Mouse (Mus musculus): ENCODE results near the gene Vmn1r46. TPM values are rescaled to one million over a fixed set of nuclear protein-coding genes. Genes with fewer than 3 reads are reported as not detected.
"Not testable (repeated sequence)": the region's sequence is repeated elsewhere in the genome, so short reads cannot be mapped to it uniquely, and the experiment has no call there.

Vmn1r46 gene
- total RNA-seq (2022) = not detected

GRCm38 (mm10) chr6:89969013-89969412 lies at the start of gene Vmn1r46:
TSS of gene Vmn1r46 (plus strand) at chr6:89969313.
- DNase-seq (ENCODE audit: low spot score in 2 of 2) = no peak

GRCm38 (mm10) chr6:89940498-89940897 lies 28.6 kb upstream of the Vmn1r46 start, which contains the start of gene Vmn1r45:
TSS of gene Vmn1r45 (minus strand) at chr6:89940598.
- DNase-seq (ENCODE audit: low spot score in 2 of 2) = not testable (repeated sequence)

GRCm38 (mm10) chr6:89940926-89941325 lies 28.2 kb upstream of the Vmn1r46 start:
- no peak for DNase-seq (ENCODE audit: low spot score in 2 of 2)

- no peak for DNase-seq (ENCODE audit: low spot score in 2 of 2)
These were observed 15.6 kb upstream of the Vmn1r46 start for GRCm38 (mm10) chr6:89953556-89953955.

- DNase-seq (ENCODE audit: low spot score in 2 of 2) = no peak
These were observed 2.8 kb upstream of the Vmn1r46 start for GRCm38 (mm10) chr6:89966341-89966740.

- no peak for DNase-seq (ENCODE audit: low spot score in 2 of 2)
These were observed 16.9 kb downstream of the Vmn1r46 start for GRCm38 (mm10) chr6:89985989-89986388.

- not testable (repeated sequence) for DNase-seq (ENCODE audit: low spot score in 2 of 2)
These were observed 46.7 kb downstream of the Vmn1r46 start, which contains the start of gene Vmn1r47 for GRCm38 (mm10) chr6:90015847-90016246. TSS of gene Vmn1r47 (plus strand) at chr6:90016147.

Other genes starting within 250 kb of the Vmn1r46 start
- not detected for gene Vmn1r41, start 228.5 kb upstream of the Vmn1r46 start, total RNA-seq (2022)
- not detected for gene Vmn1r42, start 92.9 kb upstream of the Vmn1r46 start, total RNA-seq (2022)
- not detected for gene Vmn1r43, start 92.9 kb upstream of the Vmn1r46 start, total RNA-seq (2022)
- not detected for gene Vmn1r44, start 85.7 kb upstream of the Vmn1r46 start, total RNA-seq (2022)
- gene Vmn1r45, start 28.7 kb upstream of the Vmn1r46 start, total RNA-seq (2022) = not detected
- under 1 TPM in 1 of 4 experiments, not detected in 3; 0.04 TPM for gene Vmn1r47, start 46.8 kb downstream of the Vmn1r46 start, total RNA-seq (2022)
- gene Vmn1r48, start 67.5 kb downstream of the Vmn1r46 start, total RNA-seq (2022) = not detected
- gene Vmn1r49, start 109.2 kb downstream of the Vmn1r46 start, total RNA-seq (2022) = not detected
- gene Vmn1r50, start 132.1 kb downstream of the Vmn1r46 start, total RNA-seq (2022) = not detected
- gene Vmn1r51, start 153.3 kb downstream of the Vmn1r46 start, total RNA-seq (2022) = not detected
- not detected for gene Vmn1r52, start 205.5 kb downstream of the Vmn1r46 start, total RNA-seq (2022)
- gene V1ra8, start 233.5 kb downstream of the Vmn1r46 start, total RNA-seq (2022) = not detected